In the genomic region with DNA sequence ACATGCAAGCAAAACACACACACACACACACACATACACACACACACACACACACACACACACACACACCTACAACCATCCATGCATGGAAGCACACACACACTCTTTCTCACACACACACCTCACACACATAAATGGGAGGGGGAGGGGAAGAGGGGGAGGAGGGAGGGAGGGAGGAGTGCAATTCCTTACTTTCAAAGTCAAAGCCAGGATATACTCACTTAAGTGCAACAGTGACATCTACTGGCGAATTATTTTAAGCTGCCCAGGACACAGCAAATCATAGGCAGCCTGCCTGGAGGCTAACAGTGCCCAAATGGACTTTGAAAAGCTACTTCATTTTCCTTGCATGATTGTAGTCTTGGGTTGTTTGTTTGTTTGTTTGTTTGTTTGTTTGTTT, we compare ENCODE assay signal across 8 mouse cellular contexts.
DNase-seq lines count a peak whose midpoint lies in the region; ATAC-seq and TF ChIP-seq lines count a peak whose summit lies in the region.

No protein-coding gene starts in this region.

- WGBS in embryonic facial prominence, embryonic 10.5 days, result 0% methylated on average over 1 of the region's 1 CpGs
- WGBS in liver, embryonic 13.5 days (ENCODE audit: insufficient replicate concordance), result 0% methylated on average over 1 of the region's 1 CpGs
- WGBS in neural tube, embryonic 13.5 days, result 4% methylated on average over 1 of the region's 1 CpGs

- H3K4me2 ChIP-seq in liver, embryonic 13.5 days, result no peak overlapping the region
- no peak overlapping the region for H3K4me2 ChIP-seq in neural tube, embryonic 13.5 days

- no peaks in the 10 kb centered on the region; the same call in 1 of the 2 replicates for H3K9me3 ChIP-seq in ES-Bruce4 (replicated peaks; ENCODE audit: control insufficient read depth, insufficient read depth, low read length, poor library complexity, severe bottlenecking)
- H3K9me3 ChIP-seq in embryonic facial prominence, embryonic 10.5 days, result no peaks in the 10 kb centered on the region
- H3K9me3 ChIP-seq in liver, embryonic 13.5 days (replicated peaks), result no peaks in the 10 kb centered on the region
- H3K9me3 ChIP-seq in neural tube, embryonic 13.5 days, result no peaks in the 10 kb centered on the region

- no peak for TF ChIP-seq POLR2A in ES-Bruce4 (IDR thresholded peaks at IDR 0.05; ENCODE audit: insufficient read depth, low read length)

- H3K4me1 ChIP-seq in ES-Bruce4 (ENCODE audit: control insufficient read depth, insufficient read depth, low read length), result no peaks in the 10 kb centered on the region
- peaks cover 14% of the 10 kb centered on the region for H3K4me1 ChIP-seq in embryonic facial prominence, embryonic 10.5 days
- H3K4me1 ChIP-seq in liver, embryonic 13.5 days (replicated peaks), result no peaks in the 10 kb centered on the region
- no peaks in the 10 kb centered on the region; the same call in none of the 2 replicates for H3K4me1 ChIP-seq in neural tube, embryonic 13.5 days (replicated peaks)

- no peak for ATAC-seq in liver, embryonic 13.5 days (ENCODE audit: low read depth)
- ATAC-seq in neural tube, embryonic 13.5 days (ENCODE audit: low read depth), result peak; percentile 72

- no peak overlapping the region for H3K9ac ChIP-seq in ES-Bruce4 (ENCODE audit: low read depth, poor library complexity, severe bottlenecking)
- H3K9ac ChIP-seq in liver, embryonic 13.5 days, result no peak overlapping the region
- H3K9ac ChIP-seq in neural tube, embryonic 13.5 days, result no peak overlapping the region

- no peaks in the 10 kb centered on the region for H3K36me3 ChIP-seq in ES-Bruce4 (ENCODE audit: control insufficient read depth, insufficient read depth, low read length, poor library complexity, severe bottlenecking)
- H3K36me3 ChIP-seq in embryonic facial prominence, embryonic 10.5 days (replicated peaks), result no peaks in the 10 kb centered on the region
- H3K36me3 ChIP-seq in liver, embryonic 13.5 days, result no peaks in the 10 kb centered on the region
- H3K36me3 ChIP-seq in neural tube, embryonic 13.5 days, result no peaks in the 10 kb centered on the region

- no peaks in the 10 kb centered on the region for H3K27me3 ChIP-seq in ES-Bruce4 (ENCODE audit: control insufficient read depth, insufficient read depth, low read length, poor library complexity, severe bottlenecking)
- no peaks in the 10 kb centered on the region; the same call in 1 of the 2 replicates for H3K27me3 ChIP-seq in embryonic facial prominence, embryonic 10.5 days (replicated peaks; ENCODE audit: low read depth, poor library complexity, severe bottlenecking)
- H3K27me3 ChIP-seq in liver, embryonic 13.5 days, result no peaks in the 10 kb centered on the region
- no peaks in the 10 kb centered on the region for H3K27me3 ChIP-seq in neural tube, embryonic 13.5 days

- H3K27ac ChIP-seq in ES-Bruce4 (ENCODE audit: insufficient read depth, low read length), result no peak overlapping the region
- H3K27ac ChIP-seq in embryonic facial prominence, embryonic 10.5 days (replicated peaks), result no peak overlapping the region
- no peak overlapping the region for H3K27ac ChIP-seq in liver, embryonic 13.5 days
- no peak overlapping the region for H3K27ac ChIP-seq in neural tube, embryonic 13.5 days (replicated peaks)

- TF ChIP-seq EP300 in ES-Bruce4 (IDR thresholded peaks at IDR 0.05; ENCODE audit: insufficient read depth, low read depth, low read length), result no peak

- TF ChIP-seq CTCF in ES-Bruce4 (IDR thresholded peaks at IDR 0.05; ENCODE audit: low read depth, low read length), result peak; percentile 5

- no peak overlapping the region for H3K4me3 ChIP-seq in ES-Bruce4 (ENCODE audit: low read depth, low read length)
- no peak overlapping the region for H3K4me3 ChIP-seq in embryonic facial prominence, embryonic 10.5 days
- H3K4me3 ChIP-seq in liver, embryonic 13.5 days (replicated peaks), result no peak overlapping the region
- no peak overlapping the region for H3K4me3 ChIP-seq in neural tube, embryonic 13.5 days

- DNase-seq in adrenal gland, postnatal 10 days, result peak; percentile 63
- peak; percentile 61 for DNase-seq in embryonic facial prominence, embryonic 10.5 days (ENCODE audit: low spot score)
- DNase-seq in heart, postnatal 14 days, result peak; percentile 41 to 74
- DNase-seq in kidney, postnatal 25 days, result peak; percentile 79 to 89
- peak; percentile 3 for DNase-seq in liver, embryonic 13.5 days
- DNase-seq in T-cell, adult 2 months (ENCODE audit: low spot score), result no peak

- intact Hi-C loops in heart, postnatal 14 days (cut with DNase I), result loop anchor here (1.0 to 5.0 kb wide), 4 partner anchors 36 to 629 kb away; no protein-coding TSS in a partner anchor
